Mouse (Mus musculus) kidney, embryonic 16.5 days (tissue): ENCODE results near the gene Pcif1. TPM values are rescaled to one million over a fixed set of nuclear protein-coding genes. Genes with fewer than 3 reads are reported as not detected.

Experiments used
- ATAC-seq: fragments of 200-750 bp; cut with Nextera tagmentation; 2 replicates; pipeline ENCODE4 v1.8.0; 2017; ENCODE audit warnings: moderate TSS enrichment; ENCODE audit not compliant: low FRiP score, low TSS enrichment
- H3K27ac ChIP-seq: fragments of 300-500 bp; sonication (generic); 2 replicates; pipeline ENCODE4 v1.5.1; 2014; ENCODE audit warnings: low read length
- H3K27me3 ChIP-seq: fragments of 300-500 bp; sonication (generic); 2 replicates; pipeline ENCODE4 v1.6.1; 2014; ENCODE audit warnings: low read length, control low read depth, mixed read lengths; ENCODE audit not compliant: insufficient read depth
- H3K36me3 ChIP-seq: fragments of 300-500 bp; sonication (generic); 2 replicates; pipeline ENCODE4 v1.6.1; 2014; ENCODE audit warnings: low read length, control low read depth, mixed read lengths; ENCODE audit not compliant: insufficient read depth
- H3K4me1 ChIP-seq: fragments of 300-500 bp; sonication (generic); 2 replicates; pipeline ENCODE4 v1.6.1; 2014; ENCODE audit warnings: low read length, control low read depth, mixed read lengths; ENCODE audit not compliant: insufficient read depth
- H3K4me2 ChIP-seq: fragments of 300-500 bp; sonication (generic); replicated peaks from 2 replicates; pipeline ENCODE4 v1.6.1; 2014; ENCODE audit warnings: low read depth, low read length
- H3K4me3 ChIP-seq: fragments of 300-500 bp; sonication (generic); 2 replicates; pipeline ENCODE4 v1.5.1; 2014; ENCODE audit warnings: mild to moderate bottlenecking, low read length
- H3K9ac ChIP-seq: fragments of 300-500 bp; sonication (generic); replicated peaks from 2 replicates; pipeline ENCODE4 v1.6.1; 2014; ENCODE audit warnings: low read length
- H3K9me3 ChIP-seq: fragments of 300-500 bp; sonication (generic); 2 replicates; pipeline ENCODE4 v1.6.1; 2016; ENCODE audit warnings: low read length, control low read depth
- WGBS: fragments of 180-500 bp; shearing (Covaris S2); extraction: QIAGEN DNeasy Blood & Tissue Kit; methylation state at CpG from one replicate; pipeline ENCODE4 v1.1.7; 2014; 5-methylcytosine and 5-hydroxymethylcytosine counted together
- polyA plus RNA-seq: library from polyadenylated mRNA; unstranded; fragments of >200 nt; fragmentation: Nextera tagmentation; extraction: Ambion mirVana; gene quantifications from 2 replicates; pipeline ENCODE4 v1.2.1, GENCODE M21; 2015

Pcif1 gene
- polyA plus RNA-seq: 74.9 and 79.7 TPM in 2 replicates

DNA sequence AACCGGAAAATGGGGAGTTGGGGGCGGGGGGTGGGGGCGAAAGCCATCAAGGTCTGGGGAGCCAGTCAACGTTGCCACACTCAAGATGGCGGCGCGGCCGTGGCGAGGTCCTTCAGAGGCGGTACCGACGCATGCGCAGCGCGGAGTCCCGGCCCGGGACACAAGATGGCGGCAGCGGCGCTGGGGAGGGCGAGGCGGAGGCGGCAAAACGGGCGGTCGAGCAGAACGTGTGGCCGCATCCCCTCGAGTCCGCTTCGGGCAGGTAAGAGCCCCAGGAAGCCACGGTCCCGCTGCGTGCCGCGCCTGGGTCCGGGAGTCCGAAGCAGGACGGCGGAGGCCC is at the start of gene Pcif1:
Gene Pcif1 (plus strand): TSS at position 77 of the 340 bp plus-strand sequence.
- H3K4me1 ChIP-seq: peaks cover 47% of the 10 kb centered on the region
- WGBS: under 1% methylated on average over 40 of the region's 40 CpGs
- H3K4me2 ChIP-seq: peak within 1 kb of the TSS; percentile 84
- peak within 1 kb of the TSS; percentile 78 for H3K4me3 ChIP-seq
- no peaks in the 10 kb centered on the region for H3K9me3 ChIP-seq
- H3K36me3 ChIP-seq: peaks cover 16% of the 10 kb centered on the region
- H3K9ac ChIP-seq: peak within 1 kb of the TSS; percentile 100
- no peaks in the 10 kb centered on the region for H3K27me3 ChIP-seq
- H3K27ac ChIP-seq: peak within 1 kb of the TSS; percentile 100
- ATAC-seq: peak; percentile 77

- no peak overlapping the region for H3K4me2 ChIP-seq
- H3K27ac ChIP-seq: no peak overlapping the region
- no peaks in the 10 kb centered on the region for H3K9me3 ChIP-seq
- peaks cover 13% of the 10 kb centered on the region for H3K36me3 ChIP-seq
- 65% methylated on average over 10 of the region's 10 CpGs for WGBS
- no peak overlapping the region for H3K4me3 ChIP-seq
- H3K4me1 ChIP-seq: peaks cover 9% of the 10 kb centered on the region
- no peak for ATAC-seq
- no peaks in the 10 kb centered on the region for H3K27me3 ChIP-seq
- H3K9ac ChIP-seq: no peak overlapping the region
These were observed 48.1 kb upstream of the Pcif1 start for GRCm38 (mm10) chr2:164831029-164831428.

- Histone ChIP-seq H3K36me3 (peaks cover 16% of the 10 kb centered on the region), H3K27me3 (no peaks in the 10 kb centered on the region), H3K9me3 (no peaks in the 10 kb centered on the region), H3K4me2 (peak overlapping the region; percentile 94), H3K4me3 (peak overlapping the region; percentile 70), H3K27ac (peak overlapping the region; percentile 84; the same call in 1 of the 2 replicates), H3K9ac (peak overlapping the region; percentile 81), H3K4me1 (peaks cover 9% of the 10 kb centered on the region)
- WGBS: 60% methylated on average over 16 of the region's 16 CpGs
- ATAC-seq: no peak
These were observed 46.9 kb upstream of the Pcif1 start for GRCm38 (mm10) chr2:164832032-164832747.

DNA sequence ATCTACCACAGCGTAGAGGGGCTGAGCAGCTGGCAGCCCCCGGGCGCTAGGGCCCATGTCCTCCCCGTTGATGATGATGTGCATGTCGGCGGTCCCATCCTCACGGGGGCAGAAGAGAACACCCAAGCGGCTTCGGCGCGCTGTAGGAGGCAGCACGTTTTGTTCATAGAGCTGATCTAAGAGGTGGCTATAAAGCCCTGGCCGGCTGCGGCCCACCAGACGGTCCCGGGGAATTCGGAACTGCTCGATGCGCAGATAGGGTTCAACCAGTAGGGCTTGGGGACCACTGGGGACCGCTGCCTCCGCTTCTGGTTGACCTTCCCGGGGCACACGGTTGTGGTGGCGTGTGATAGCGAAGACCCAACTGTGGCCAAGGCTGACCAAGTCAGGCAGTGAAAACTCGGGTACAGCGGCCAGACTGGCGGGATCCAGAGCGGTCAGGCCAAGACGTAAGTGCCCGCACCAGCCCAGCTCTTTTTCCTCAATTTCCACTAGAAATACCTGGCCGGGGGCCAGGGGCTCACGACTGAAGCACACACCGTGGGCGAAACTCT is 46.3 kb upstream of the Pcif1 start, which contains the start of gene Ctsa:
Gene Ctsa (plus strand): TSS at position 126 of the 554 bp plus-strand sequence.
- H3K9ac ChIP-seq: peak within 1 kb of the TSS; percentile 81
- ATAC-seq: peak; percentile 74
- H3K4me2 ChIP-seq: peak within 1 kb of the TSS; percentile 94
- H3K4me1 ChIP-seq: peaks cover 9% of the 10 kb centered on the region
- H3K36me3 ChIP-seq: peaks cover 12% of the 10 kb centered on the region; the same call in 1 of the 2 replicates
- WGBS: under 1% methylated on average over 35 of the region's 35 CpGs
- H3K9me3 ChIP-seq: no peaks in the 10 kb centered on the region
- H3K4me3 ChIP-seq: peak within 1 kb of the TSS; percentile 70
- H3K27ac ChIP-seq: peak within 1 kb of the TSS; percentile 84
- H3K27me3 ChIP-seq: no peaks in the 10 kb centered on the region

DNA sequence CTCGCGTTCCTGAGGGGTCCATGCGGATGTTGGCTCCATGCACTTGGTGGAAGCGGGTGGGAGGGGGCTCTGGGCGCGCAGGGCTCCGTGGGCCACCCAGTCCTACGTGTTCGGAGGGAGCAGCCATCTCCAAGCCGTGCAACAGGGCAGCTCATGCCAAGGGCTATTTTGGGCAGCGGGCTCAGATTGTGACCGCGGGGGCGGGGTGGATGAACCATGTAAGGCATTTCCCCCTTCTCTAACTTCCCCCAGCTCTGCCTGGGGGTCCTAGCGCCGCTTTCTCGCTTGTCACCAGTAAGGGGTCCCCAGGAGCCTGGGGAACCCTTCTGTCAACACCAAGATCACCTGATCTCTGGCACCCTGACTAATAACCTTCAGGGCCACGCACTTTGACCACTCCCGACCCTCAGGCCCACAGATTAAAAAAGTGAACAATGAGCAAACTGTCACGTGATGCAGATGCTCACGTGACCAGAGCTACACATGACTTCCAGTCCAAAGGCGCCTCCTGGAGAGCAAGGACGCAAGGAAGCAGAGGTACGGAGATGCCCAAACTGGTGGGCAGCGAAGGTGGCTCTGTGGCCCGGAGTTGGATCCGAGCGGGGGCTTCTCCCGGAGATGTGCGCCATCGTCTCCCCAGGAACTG is 45.7 kb upstream of the Pcif1 start, which contains the start of gene Neurl2:
Gene Neurl2 (minus strand): TSS at position 143 of the 646 bp plus-strand sequence.
- Histone ChIP-seq H3K9ac (peak within 1 kb of the TSS; percentile 81), H3K27me3 (no peaks in the 10 kb centered on the region), H3K36me3 (peaks cover 18% of the 10 kb centered on the region), H3K27ac (peak within 1 kb of the TSS; percentile 84), H3K4me1 (peaks cover 9% of the 10 kb centered on the region), H3K9me3 (no peaks in the 10 kb centered on the region), H3K4me2 (peak within 1 kb of the TSS; percentile 94), H3K4me3 (peak within 1 kb of the TSS; percentile 70)
- under 1% methylated on average over 31 of the region's 31 CpGs for WGBS
- ATAC-seq: peak; percentile 73

- peak overlapping the region; percentile 70 for H3K4me3 ChIP-seq
- H3K4me1 ChIP-seq: peaks cover 9% of the 10 kb centered on the region
- no peak for ATAC-seq
- H3K27ac ChIP-seq: no peak overlapping the region
- H3K36me3 ChIP-seq: peaks cover 29% of the 10 kb centered on the region
- no peaks in the 10 kb centered on the region for H3K27me3 ChIP-seq
- H3K9ac ChIP-seq: peak overlapping the region; percentile 81
- H3K4me2 ChIP-seq: peak overlapping the region; percentile 94
- WGBS: 35% methylated on average over 8 of the region's 8 CpGs
- no peaks in the 10 kb centered on the region for H3K9me3 ChIP-seq
These were observed 44.6 kb upstream of the Pcif1 start for GRCm38 (mm10) chr2:164834531-164834930.

DNA sequence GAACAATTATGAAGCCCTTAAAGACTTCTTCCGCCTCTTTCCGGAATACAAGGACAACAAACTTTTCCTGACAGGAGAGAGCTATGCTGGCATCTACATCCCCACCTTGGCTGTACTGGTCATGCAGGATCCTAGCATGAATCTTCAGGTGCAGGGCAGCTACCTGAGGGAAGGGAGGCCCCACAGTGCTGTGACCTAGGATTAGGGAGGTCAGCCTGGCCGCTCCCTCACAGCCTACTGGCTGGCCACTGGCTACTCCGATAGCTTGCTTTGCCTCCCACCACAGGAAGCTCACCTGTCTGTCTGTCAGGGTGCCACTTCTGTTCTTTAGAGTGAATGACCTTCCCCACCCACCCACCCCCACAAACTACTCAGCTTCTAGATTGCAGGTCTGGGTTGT is 43.9 kb upstream of the Pcif1 start:
- H3K9me3 ChIP-seq: no peaks in the 10 kb centered on the region
- H3K27ac ChIP-seq: no peak overlapping the region
- peaks cover 9% of the 10 kb centered on the region for H3K4me1 ChIP-seq
- no peak overlapping the region for H3K9ac ChIP-seq
- peaks cover 33% of the 10 kb centered on the region for H3K36me3 ChIP-seq
- 99% methylated on average over 4 of the region's 4 CpGs for WGBS
- no peak overlapping the region for H3K4me3 ChIP-seq
- H3K27me3 ChIP-seq: no peaks in the 10 kb centered on the region
- peak overlapping the region; percentile 94; the same call in 1 of the 2 replicates for H3K4me2 ChIP-seq
- no peak for ATAC-seq

DNA sequence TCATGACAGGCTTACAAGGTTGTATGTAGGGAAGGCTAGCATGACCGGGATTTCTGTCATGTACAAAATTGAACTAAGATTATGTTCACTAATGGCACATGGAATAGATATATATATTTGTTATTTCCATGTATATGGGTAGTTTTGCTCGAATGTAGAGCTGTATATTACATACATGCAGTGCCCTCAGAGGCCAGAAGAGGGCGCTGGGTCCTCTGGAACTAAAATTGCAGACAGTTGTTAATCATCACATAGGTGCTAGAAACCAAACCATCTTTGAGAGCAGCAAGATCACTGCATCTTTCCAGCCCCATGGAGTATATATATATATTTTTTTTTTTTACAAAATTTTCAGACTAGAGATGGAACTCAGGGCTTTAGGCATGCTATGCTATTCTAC is 33.3 kb upstream of the Pcif1 start:
- Histone ChIP-seq H3K4me2 (no peak overlapping the region), H3K36me3 (0 out of 2 replicates have a peak, but pooled peaks cover 10% of the 10 kb centered on the region), H3K4me1 (no peaks in the 10 kb centered on the region), H3K27me3 (no peaks in the 10 kb centered on the region), H3K9ac (no peak overlapping the region), H3K9me3 (no peaks in the 10 kb centered on the region), H3K4me3 (no peak overlapping the region), H3K27ac (no peak overlapping the region)
- 54% methylated on average over 3 of the region's 3 CpGs for WGBS
- no peak for ATAC-seq

DNA sequence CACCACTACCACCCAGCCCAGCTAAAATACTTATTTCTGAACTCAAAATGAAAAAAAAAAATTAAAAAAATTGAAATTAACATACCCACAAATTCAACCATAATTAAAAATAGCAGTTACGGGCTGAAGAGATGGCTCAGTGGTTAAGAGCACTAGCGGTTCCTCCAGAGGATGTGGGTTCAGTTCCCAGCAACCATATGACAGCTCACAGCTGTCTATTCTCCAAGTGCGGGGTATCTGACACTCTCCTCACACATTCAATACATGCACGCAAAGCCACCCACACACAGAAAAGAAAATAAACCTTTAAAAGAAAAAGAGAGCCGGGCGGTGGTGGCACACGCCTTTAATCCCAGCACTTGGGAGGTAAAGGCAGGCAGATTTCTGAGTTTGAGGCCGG is 29.0 kb upstream of the Pcif1 start:
- H3K27ac ChIP-seq: no peak overlapping the region
- H3K4me1 ChIP-seq: no peaks in the 10 kb centered on the region; the same call in 1 of the 2 replicates
- no peaks in the 10 kb centered on the region for H3K9me3 ChIP-seq
- WGBS: 37% methylated on average over 8 of the region's 8 CpGs
- H3K9ac ChIP-seq: no peak overlapping the region
- 0 out of 2 replicates have a peak, but pooled peaks cover 10% of the 10 kb centered on the region for H3K36me3 ChIP-seq
- no peak overlapping the region for H3K4me3 ChIP-seq
- no peak overlapping the region for H3K4me2 ChIP-seq
- ATAC-seq: no peak
- H3K27me3 ChIP-seq: peaks cover 4% of the 10 kb centered on the region; the same call in 1 of the 2 replicates
